Mouse (Mus musculus) erythroid progenitor cell, adult 5-6 weeks (primary cell): ENCODE results near the gene Ext2. TPM values are rescaled to one million over a fixed set of nuclear protein-coding genes. Genes with fewer than 3 reads are reported as not detected.

Experiments used
- ATAC-seq: replicated peaks from 2 replicates; pipeline ENCODE4 v1.8.0; 2016; ENCODE audit warnings: moderate number of reproducible peaks, mild to moderate bottlenecking, moderate TSS enrichment, inconsistent platforms; ENCODE audit not compliant: poor library complexity, low FRiP score, severe bottlenecking
- total RNA-seq, 2 experiments: library from RNA; stranded (forward) in 1 of 2; stranded (reverse) in 1 of 2; fragments of 150-400 nt in 1 of 2; fragments of 186-747, 209-891 nt in 1 of 2; gene quantifications; 2 replicates each; pipeline versions ENCODE4 v1.2.3 to v1.2.4; 2015 to 2017; ENCODE audit warnings: low replicate concordance in 2 of 2

Gene Ext2
- total RNA-seq, 2 experiments from 2014 or later, result 7.0 to 10.1 TPM

- no peak for ATAC-seq
Observed at GRCm38 (mm10) chr2:93699346-93699745, 123.0 kb downstream of the Ext2 start.

- no peak for ATAC-seq
Observed at GRCm38 (mm10) chr2:93696181-93696641, 126.2 kb downstream of the Ext2 start.

GRCm38 (mm10) chr2:93693101-93693500 lies 129.3 kb downstream of the Ext2 start:
- ATAC-seq, result no peak

DNA sequence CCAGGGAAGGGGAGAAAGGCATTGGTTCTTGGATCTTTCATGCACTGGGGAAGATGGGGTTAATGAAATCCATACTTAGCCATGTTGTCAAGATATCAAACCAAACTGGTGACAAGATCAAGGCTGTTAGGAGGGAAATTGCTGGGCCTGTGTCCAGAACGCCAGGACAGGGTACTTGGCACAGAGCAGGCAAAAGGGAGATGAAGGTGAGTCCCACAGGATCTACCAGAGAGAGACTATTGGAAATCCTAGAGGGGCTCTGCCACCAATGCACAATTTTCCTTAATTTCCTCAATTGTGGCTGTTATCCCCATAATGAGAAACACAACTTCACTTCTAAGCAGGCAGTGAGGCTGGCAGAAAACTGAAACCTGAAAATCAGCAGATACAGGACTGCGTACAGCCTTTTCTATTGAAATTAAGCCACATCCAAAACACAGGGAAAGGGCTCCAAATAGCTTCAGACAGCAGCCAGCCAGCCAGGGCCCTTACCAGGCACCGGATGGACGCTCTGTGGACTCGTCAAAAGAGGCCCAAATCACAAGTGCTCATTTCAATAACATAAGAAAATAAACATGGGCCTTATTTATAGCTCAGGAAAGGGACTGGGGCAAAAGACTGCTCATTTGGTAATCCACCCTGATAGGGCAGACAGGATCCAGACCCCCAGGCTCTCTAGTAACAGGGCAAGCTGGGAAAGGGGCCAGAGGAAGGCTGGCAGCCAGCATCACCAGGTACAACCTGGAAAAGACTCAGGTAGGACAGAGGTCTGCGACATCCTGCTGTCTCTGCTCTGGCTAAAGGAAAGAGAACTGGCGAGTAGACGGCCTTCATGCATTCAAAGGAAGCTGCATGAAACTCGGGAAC lies 132.1 kb downstream of the Ext2 start:
- no peak for ATAC-seq

DNA sequence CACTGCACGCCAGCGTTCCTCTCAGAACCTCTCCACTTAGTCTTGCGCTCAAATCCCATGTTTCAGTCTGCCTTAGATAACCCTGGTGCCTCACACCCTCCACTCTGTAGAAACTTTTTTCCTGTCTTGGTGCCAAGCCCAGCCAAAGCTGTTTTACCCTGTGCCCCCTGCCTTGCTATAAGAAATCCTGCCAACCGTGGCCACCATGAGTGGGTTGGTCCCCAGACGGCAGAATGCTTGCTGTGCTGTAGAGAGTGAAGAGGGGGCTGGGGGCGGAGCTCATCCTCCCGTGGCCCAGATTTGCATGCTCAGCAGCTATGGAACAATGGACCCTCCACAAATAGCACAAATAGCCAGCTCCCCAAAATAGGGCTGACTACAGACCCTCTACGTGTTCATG lies 138.7 kb downstream of the Ext2 start:
- no peak for ATAC-seq

DNA sequence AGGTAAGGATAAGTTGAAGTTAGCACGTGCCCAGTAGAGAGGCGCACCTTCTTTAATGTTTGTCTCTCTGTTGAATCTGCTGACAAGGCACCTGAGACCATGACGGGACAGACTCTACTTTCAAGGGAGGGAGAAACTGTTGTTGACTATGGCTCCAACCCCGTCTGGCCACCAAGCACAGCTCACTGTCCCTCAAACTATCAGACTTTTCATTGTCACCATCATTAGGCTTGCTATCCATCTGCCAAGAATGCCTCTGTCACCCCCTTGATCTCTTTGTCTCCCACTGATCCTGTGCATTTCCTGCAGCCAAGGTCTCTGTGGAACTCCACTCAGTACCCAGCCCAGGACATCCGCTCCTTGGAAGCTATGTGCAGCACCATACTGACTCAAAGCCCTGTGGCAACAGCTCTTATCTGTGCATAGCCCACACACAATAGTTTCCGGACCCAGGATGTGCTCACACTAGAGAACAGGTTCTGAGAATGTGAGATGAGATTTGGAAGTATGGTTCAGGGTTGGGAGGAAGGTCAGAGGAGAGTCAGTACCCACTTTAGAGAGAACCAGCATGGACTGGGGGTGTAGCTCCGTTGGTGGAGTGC lies 139.7 kb downstream of the Ext2 start:
- ATAC-seq, result no peak

DNA sequence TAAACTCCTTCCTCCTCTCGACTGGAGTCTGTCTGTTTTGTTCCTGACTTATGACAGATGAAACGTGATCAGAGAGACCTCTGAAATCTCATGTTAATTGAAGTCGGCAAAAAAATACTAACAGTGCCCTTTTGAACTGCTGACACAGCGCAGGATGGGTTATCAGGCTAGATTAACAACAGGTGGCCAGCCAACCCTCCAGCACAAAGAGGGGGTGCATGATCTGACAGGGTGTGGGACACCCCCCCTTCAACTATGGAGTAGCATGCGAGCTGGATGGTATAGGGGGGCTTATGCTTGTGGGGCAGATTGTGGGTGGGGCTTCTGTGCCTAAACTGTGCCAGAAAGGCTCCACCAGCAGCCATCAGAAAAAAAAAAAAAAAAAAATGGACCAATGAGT lies 141.0 kb downstream of the Ext2 start:
- ATAC-seq, result no peak

- ATAC-seq, result no peak
Observed at GRCm38 (mm10) chr2:93677231-93677630, 145.1 kb downstream of the Ext2 start.

DNA sequence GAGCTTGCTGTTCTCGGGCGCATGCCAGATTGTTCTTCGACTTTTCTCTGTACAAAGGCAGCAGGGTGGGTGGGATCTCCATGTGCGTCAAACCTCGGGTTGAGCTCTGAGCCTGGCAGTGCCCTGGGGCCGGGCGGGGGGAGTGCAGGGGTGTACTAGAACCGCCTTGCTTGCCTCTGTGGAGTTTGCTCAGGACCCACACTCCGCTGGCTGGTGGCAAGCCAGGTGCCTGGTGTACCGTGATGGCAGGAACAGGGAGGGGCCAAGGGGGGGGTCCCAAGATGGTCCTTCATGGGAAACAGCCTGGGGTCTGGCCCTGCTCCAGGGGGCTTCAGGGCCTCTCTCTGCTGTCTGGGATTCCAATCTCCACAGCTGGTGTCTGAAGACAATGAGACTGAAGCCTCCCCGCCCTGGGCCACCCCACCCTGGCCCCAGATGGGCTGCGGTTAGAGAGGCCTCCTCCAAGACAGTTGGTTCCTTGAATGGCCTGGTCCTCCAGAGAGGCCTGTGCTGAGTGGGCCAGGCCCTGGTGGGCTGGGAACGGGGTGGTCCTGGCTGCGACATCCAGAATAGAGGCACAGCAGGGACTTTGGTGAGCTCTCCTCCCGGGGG lies 150.7 kb downstream of the Ext2 start:
- ATAC-seq, result no peak

DNA sequence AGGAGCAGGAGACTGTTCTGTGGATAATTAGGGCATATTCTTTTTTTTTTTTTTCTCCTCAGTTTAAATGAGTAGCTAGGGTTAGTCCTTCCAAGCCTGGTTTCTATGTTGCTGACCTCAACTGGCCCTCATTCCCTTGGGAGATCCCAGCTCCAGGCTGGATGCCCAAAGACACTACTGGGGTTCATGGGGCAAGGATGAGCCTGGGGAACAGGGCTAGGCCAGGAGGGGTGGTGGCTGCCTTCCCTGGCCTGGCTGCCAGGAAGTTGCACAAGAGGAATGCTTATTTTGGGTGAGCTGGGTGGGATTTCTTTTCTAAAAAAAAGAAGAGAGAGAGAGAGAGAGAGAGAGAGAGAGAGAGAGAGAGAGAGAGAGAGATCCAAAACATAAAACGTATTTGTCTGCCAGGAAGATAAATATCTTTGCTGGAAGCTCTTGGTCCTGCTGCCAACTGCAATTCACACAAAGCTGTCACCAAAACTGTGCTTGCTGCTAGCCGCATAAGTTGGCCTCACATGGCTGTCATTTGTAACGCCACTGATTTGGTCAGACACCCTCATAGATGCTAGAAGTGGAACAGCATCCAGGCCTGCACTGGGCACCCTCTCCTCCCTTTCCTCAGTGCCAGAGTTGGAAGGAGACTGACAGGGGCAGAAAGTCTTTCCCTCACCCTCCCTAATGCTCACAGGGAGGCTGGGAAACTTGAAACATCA lies 156.1 kb downstream of the Ext2 start:
- ATAC-seq, result no peak

DNA sequence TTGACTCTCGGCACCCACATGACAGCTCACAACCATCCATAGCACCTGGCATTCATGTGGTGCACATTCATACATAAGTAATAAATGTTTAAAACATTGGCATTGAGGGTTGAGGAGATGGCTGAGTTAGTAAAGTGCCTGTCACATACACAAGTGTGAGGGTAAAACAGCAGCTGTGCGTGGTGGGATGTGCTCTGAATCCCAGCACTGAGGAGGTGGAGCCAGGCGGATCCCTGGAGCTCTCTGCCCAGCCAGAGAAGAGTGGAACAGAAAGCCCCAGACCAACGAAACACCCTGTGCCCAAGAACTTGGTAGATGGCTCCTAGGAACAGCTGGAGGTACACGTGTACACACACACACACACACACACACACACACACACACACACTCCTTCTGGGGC lies 156.9 kb downstream of the Ext2 start:
- ATAC-seq, result no peak

DNA sequence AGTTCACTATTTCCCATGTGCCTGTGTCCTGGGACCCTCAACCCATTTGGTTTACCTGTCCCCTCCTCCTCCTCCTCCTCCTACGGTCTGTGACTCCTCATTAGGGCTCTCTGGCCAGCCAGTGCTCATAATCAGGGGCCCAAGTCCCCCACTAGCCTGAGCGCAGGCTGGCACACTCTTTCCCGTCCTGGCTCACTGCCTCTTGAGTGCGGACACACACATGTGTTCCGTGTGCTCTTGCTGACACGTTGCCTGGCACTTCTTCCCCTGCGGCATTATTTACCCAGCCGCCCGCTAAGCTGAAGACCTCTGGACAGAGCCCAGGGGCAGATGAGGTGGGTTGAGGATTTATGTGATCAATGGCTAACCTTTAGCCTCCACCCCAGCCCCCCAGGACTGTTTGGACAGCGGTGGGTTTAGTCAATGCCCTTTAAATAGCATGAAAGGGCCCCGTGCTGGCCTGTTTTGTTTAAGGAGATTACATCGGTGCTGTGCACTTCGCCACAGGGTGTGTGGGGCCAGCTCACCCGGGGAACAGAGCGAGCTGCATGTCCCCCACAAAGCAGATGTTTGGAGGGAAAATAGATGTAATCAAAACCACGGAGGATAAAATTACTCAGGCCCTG lies 160.0 kb downstream of the Ext2 start:
- no peak for ATAC-seq

DNA sequence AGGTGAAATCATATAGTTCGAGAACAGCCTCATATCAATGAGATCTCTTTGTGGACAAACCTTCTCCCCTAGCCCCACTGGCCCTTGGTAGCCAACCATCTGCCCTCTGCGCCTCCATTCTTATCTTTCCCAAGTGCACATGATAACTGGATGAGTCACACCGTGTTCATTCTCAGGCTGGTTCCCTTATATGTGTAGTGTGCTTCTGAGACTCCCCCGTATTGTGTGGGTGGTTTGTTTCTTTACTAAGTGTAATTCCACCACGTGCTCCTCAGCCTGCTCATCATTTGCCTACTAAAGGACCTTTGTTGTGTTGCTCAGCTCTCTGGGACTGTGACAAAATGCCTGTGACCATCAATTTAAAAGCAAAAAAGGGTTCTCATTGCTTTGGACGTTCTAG lies 161.3 kb downstream of the Ext2 start:
- no peak for ATAC-seq

DNA sequence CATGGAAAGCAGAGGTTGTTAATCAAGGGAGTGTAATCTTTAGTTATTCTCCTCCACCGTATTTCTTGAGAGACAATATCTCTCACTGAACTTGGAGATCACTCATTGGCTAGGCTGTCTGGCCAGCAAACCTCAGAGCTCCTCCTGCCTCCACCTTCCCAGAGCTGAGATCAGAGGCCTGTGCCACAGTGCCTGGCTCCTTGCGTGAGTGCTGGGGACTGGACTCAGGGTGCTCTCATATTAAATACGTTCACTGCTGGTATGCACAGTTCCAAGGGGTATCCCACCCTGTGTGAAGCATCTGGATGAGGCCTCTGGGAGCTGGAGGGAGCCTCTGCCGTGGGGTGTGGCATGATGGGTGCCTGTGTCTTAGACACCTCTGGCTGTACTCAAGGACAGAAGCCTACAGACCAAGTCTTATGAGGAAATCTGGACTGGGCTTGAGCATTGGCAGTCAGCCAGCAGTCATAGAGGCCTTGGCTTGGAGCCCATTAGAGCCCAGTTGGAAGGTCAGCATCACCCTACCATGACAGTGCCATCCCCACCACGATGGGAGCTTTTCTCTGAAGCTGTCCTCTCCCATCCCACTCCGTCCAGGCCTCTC lies 162.6 kb downstream of the Ext2 start:
- ATAC-seq, result no peak

DNA sequence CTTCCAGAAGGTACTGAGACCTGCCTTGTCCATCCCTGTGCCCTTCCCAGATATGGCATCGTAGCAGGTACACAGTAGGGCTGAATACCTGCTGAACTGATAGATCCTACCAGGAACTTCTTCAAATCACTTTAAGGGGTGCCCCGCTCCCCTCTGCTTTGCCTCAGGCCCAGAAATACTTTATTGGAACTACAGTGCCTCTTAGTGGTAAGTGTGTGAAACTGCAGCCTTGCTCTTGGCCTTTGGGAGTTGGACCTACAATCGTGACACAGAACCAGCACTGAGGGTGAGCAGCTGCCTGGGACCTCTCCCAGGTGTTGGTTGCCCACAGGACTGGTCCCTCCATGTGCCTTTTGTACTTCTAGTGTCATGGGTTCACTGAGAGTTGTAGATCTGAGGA lies 163.4 kb downstream of the Ext2 start:
- no peak for ATAC-seq

- ATAC-seq, result no peak
Observed at GRCm38 (mm10) chr2:93654336-93655055, 167.9 kb downstream of the Ext2 start.

DNA sequence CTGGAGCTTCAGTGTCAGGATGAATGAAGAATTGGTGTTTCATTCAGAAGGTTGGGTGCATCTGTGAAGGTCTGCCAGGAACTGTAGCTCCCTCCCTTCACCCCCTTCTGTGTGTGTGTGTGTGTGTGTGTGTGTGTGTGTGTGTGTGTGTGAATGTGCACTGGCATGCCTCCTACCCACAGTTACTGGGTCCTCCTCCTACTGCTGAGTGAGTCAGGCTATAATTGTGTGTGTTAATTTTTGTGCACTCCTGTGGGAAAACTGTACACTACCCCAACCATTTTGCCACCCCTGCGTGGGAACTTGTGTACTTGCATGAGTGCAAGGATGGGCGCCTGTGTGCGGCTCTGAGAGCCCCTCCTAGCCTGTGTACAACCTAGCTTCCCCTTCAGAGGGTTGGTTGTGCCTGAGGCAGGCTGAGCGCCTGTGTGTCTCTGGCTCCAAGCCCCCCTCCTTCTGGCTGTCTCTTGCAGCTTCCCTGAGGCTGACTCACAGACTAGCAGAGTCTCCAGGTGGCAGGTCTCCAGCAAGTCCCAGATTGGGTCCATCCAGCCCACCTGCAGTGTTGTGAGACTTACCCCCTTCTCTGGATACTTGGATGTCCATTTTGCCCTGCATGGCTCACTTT lies 173.0 kb downstream of the Ext2 start:
- no peak for ATAC-seq

GRCm38 (mm10) chr2:93647924-93648575 lies 174.3 kb downstream of the Ext2 start:
- no peak for ATAC-seq
